Mouse (Mus musculus) erythroblast, embryonic 14.5 days (primary cell): ENCODE data around the gene Ipo13.

Experiments used
- GATA1 ChIP-seq: IDR thresholded peaks from 2 replicates; pipeline ENCODE4 v1.6.1; 2012; ENCODE audit warnings: low read length, inconsistent platforms, mixed read lengths
- TAL1 ChIP-seq: IDR thresholded peaks from 3 replicates; pipeline ENCODE4 v1.6.1; 2012; ENCODE audit warnings: low read length, inconsistent platforms, mixed read lengths

DNA sequence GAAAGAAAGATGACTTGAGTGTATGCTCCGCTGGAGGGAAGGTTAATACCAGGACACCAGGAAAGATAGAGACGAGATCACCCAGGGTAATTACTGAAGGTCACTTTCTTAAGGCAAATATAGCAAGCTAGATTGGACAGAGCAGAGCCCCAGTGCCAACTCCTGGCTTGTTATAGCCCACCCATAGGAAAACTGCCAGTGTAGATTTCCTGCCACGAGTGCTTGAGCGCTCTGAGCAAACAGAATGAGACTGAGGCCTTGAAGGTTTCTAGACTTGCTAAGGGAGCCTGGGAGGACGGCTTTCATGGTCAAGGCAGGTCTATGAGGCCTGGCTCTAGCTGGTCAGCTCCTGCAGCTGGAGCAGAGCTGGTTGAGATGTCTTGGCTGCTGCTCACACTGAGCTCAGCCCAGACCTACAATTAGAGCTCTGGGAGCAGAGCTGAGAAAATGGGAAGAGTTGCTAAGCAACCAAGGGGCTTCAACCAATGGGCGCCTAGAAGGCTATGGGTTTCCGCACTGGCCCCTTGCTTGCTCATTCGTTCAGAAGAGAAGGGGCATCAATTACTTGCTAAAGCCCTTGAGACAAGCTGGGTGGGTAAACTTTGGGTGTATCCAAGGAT lies 5.9 kb downstream of the Ipo13 start:
- TF ChIP-seq GATA1 (no peak), TAL1 (no peak)
